Mouse (Mus musculus): Measurements from ENCODE around the gene Grwd1. TPM values are rescaled to one million over a fixed set of nuclear protein-coding genes. Genes with fewer than 3 reads are reported as not detected.
A peak's percentile ranks its signal among the peaks of the same experiment; 100 is the strongest.

The Grwd1 gene
- polyA plus RNA-seq, 1 experiment from 2014 or later: 71.6 TPM

DNA sequence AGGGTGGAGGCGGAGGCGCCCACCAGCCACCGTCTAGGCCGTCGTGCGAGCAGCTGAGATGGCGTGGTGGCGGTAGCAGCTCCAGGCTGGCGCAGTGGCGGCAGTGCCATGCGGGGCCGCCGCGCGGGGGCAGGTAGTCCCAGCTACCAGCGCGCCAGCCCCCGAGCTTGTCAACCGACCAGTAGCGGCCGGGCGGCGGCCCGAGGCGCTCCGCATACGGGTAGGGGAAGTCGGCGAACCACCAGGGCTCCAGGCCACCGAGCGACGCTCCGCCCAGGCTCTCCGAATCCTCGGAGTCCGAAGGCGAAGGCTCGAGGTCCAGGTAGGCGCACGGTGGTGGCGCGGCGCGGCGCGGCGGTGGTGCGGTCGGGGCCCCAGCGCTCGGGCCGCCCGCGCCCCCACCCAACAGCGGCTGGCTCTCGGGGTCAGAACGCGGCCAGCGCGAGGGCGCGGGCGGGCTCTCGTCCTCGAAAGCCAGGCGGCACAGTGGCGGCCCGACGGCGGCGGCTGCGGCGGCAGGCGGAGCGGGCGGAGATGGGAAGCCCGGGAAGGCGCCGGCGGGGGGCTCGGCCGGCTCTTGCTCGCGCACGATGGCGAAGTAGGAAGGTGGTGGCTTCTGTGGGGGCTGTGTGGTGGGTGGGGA is 2.5 kb upstream of the Grwd1 start:
- peaks cover 13% of the 10 kb centered on the region for H3K36me3 ChIP-seq
- H3K9ac ChIP-seq: peak overlapping the region; percentile 62
- WGBS: under 1% methylated on average over 76 of the region's 86 CpGs
- peak overlapping the region; percentile 49 for H3K4me3 ChIP-seq
- H3K9me3 ChIP-seq: no peaks in the 10 kb centered on the region; the same call in 1 of the 2 replicates
- H3K27ac ChIP-seq: no peak overlapping the region
- peaks cover 28% of the 10 kb centered on the region for H3K4me1 ChIP-seq
- H3K4me2 ChIP-seq (replicated peaks): peak overlapping the region; percentile 66
- ATAC-seq (ENCODE audit: low FRiP score, low read depth): no peak
- H3K27me3 ChIP-seq: peaks cover 69% of the 10 kb centered on the region

DNA sequence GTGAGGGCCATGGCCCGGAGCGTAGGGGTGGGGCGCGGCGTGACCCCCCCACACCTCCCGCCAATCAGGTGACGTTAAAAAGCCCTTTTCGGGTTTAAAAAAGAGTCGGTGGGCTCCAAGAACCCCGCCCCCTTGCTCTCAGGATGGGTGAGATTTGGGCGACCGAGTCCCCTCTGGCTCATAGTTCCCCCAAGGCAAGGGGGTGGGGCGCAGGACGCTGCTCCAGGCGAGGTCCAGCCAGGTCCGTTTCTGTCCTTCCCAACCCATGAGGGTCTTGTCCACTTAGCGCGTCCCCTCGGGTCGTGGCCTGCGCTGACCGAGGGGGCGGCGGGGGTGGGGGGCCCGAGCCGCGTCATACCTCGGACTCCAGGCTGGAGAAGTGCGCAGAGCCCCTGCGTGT is 1.7 kb upstream of the Grwd1 start:
- Histone ChIP-seq H3K4me1 (peaks cover 28% of the 10 kb centered on the region), H3K4me3 (peak overlapping the region; percentile 49), H3K27ac (no peak overlapping the region), H3K27me3 (peaks cover 63% of the 10 kb centered on the region), H3K36me3 (peaks cover 21% of the 10 kb centered on the region), H3K4me2 (replicated peaks) (peak overlapping the region; percentile 66), H3K9me3 (no peaks in the 10 kb centered on the region; the same call in 1 of the 2 replicates), H3K9ac (peak overlapping the region; percentile 62)
- WGBS: 10% methylated on average over 30 of the region's 30 CpGs
- ATAC-seq (ENCODE audit: low FRiP score, low read depth): no peak

DNA sequence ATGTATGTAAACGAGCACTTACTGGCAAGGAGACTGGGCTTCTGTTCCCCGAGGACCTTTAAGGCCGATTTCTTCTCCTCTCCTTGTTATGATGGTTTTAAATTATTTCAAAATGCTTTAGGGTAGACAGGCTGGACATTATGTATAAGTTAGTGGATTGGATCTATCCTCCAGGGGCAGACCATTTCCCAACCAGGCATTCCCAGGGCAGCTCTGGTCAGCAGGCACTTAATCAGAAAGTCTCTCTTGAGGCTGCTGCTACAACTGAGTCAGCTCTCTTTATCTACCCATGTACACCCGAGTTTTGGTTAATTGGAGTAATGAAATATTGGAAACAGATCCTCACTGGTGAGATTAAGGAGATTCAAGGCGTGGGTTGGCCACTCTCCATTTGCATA is 383 bp upstream of the Grwd1 start:
- Histone ChIP-seq H3K9ac (no peak overlapping the region), H3K27me3 (peaks cover 51% of the 10 kb centered on the region)

DNA sequence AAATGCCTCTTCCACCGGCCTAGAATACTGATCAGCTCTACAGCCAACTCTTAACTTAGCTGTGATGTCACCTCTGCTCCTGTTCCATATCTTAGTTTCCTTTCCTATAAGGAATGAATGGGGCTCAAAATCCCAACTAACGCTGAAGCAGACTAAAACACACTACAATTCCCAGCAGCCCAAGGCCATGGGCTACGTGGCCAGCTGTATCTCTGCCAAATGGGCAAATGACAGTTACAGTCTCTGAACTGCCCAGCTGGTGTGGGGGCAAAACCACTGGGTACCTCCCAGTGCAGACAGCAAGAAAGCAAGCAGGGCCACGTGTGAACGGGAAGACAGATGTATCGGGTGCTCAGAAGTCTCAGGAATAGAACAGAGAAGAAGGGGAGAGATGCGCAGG is 4.1 kb downstream of the Grwd1 start:
- Histone ChIP-seq H3K4me3 (no peak overlapping the region), H3K36me3 (peaks cover 68% of the 10 kb centered on the region), H3K27ac (no peak overlapping the region), H3K4me2 (replicated peaks) (no peak overlapping the region), H3K4me1 (peaks cover 10% of the 10 kb centered on the region), H3K9me3 (no peaks in the 10 kb centered on the region), H3K27me3 (peaks cover 7% of the 10 kb centered on the region), H3K9ac (no peak overlapping the region)
- WGBS: 93% methylated on average over 7 of the region's 7 CpGs
- ATAC-seq (ENCODE audit: low FRiP score, low read depth): no peak

More for the DNA sequence above, 383 bp upstream of the Grwd1 start:
- Histone ChIP-seq H3K4me2 (replicated peaks) (peak overlapping the region; percentile 90), H3K4me1 (peaks cover 28% of the 10 kb centered on the region), H3K4me3 (peak overlapping the region; percentile 93), H3K9me3 (no peaks in the 10 kb centered on the region), H3K27ac (no peak overlapping the region), H3K36me3 (peaks cover 33% of the 10 kb centered on the region)
- 16% methylated on average over 5 of the region's 5 CpGs for WGBS
- ATAC-seq (ENCODE audit: low FRiP score, low read depth): no peak

DNA sequence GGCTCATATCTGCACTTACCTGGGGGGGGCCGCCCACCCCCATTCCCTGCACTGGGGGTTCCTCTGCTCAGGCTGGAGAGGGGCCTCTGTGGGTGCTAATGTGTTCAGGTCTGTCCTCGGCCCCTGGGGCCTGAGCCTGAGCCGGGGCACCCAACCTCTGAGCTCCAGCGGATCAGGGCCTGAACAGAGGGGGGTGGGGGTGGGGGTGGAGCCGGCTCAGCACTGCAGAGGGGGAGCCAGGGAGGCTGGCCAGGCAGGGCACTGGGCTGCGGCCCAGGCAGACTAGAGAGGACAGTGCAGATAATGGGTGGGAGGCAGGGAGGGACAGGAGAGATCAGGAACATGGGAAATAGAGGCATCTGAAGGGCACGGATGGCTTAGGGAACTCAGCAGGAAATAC is 6.1 kb downstream of the Grwd1 start, which contains the start of gene Kcnj14:
TSS of gene Kcnj14 (minus strand) at position 185 of the 400 bp plus-strand sequence.
- H3K9ac ChIP-seq: no peak within 1 kb of the TSS
- H3K27ac ChIP-seq: no peak within 1 kb of the TSS
- peaks cover 68% of the 10 kb centered on the region for H3K36me3 ChIP-seq
- peaks cover 3% of the 10 kb centered on the region for H3K4me1 ChIP-seq
- no peak for ATAC-seq (ENCODE audit: low FRiP score, low read depth)
- no peak within 1 kb of the TSS for H3K4me3 ChIP-seq
- H3K27me3 ChIP-seq: peaks cover 8% of the 10 kb centered on the region
- 72% methylated on average over 7 of the region's 7 CpGs for WGBS
- H3K9me3 ChIP-seq: no peaks in the 10 kb centered on the region
- no peak within 1 kb of the TSS for H3K4me2 ChIP-seq (replicated peaks)

DNA sequence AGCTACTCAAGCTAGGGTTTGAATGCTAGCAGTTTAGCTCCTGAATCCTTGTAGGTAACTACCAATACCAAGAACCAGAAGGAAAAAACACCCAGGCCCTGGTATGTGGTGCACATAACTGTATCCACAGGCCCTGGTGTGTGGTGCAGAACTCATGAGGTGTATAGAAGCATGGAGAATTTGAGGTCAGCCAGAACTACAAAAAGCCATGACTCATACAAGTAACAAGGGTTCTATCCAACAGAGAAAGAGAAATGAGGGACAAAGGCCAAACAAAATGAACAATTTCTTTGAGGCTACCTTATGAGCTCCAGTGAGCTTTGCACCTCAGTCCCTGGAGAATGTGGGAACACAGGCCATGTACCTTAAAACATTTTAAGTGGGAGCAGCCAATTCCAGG is 9.8 kb downstream of the Grwd1 start:
- no peak overlapping the region for H3K4me2 ChIP-seq (replicated peaks)
- H3K9ac ChIP-seq: no peak overlapping the region
- ATAC-seq (ENCODE audit: low FRiP score, low read depth): no peak
- H3K27ac ChIP-seq: no peak overlapping the region
- no peak overlapping the region for H3K4me3 ChIP-seq
- no peaks in the 10 kb centered on the region; the same call in 1 of the 2 replicates for H3K4me1 ChIP-seq
- H3K9me3 ChIP-seq: no peaks in the 10 kb centered on the region
- H3K36me3 ChIP-seq: peaks cover 33% of the 10 kb centered on the region
- H3K27me3 ChIP-seq: peaks cover 18% of the 10 kb centered on the region

DNA sequence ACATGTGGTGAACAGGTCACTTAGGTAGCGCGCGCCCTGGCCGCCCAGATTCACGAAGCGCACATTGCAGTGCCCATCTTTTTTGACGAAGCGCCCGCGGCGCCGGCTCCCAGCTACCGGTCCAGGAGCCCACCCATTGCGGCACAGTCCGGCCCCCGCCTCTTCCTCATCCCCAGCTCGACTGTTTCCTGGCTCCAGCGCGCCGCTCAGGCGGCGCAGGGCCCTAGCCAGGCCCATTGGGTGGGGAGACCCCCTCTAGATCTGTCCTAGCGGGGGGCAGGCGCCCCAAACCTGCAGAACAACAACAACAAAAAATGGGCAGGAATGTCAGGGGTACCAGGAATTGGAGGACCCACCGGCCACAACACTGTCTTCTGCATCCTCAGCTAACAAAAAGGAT is 10.9 kb downstream of the Grwd1 start:
- H3K4me2 ChIP-seq (replicated peaks): peak overlapping the region; percentile 50
- no peaks in the 10 kb centered on the region for H3K9me3 ChIP-seq
- H3K9ac ChIP-seq: peak overlapping the region; percentile 45
- H3K36me3 ChIP-seq: peaks cover 22% of the 10 kb centered on the region
- peaks cover 9% of the 10 kb centered on the region for H3K4me1 ChIP-seq
- peak overlapping the region; percentile 23 for H3K4me3 ChIP-seq
- no peak for ATAC-seq (ENCODE audit: low FRiP score, low read depth)
- 11% methylated on average over 25 of the region's 25 CpGs for WGBS
- peaks cover 18% of the 10 kb centered on the region for H3K27me3 ChIP-seq
- H3K27ac ChIP-seq: no peak overlapping the region

DNA sequence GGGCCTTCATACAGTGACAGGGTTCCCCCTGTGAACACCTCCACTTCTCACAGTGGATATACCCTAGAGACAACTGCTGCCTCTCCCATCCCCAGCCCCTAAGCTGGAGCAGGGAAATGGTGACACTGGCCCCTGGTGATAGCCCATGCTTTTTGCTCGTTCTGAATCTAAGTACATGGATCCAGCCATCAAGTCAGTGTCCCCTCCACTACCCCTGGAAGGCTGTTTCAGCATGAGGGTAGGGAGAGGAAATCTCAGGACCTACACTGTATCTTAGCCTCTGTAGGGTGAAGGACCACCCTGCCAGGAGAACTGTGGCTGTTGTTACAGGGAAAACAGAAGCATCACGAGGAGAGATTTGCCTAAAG is 14.8 kb downstream of the Grwd1 start:
- ATAC-seq (ENCODE audit: low FRiP score, low read depth): no peak
- H3K4me1 ChIP-seq: peaks cover 26% of the 10 kb centered on the region

DNA sequence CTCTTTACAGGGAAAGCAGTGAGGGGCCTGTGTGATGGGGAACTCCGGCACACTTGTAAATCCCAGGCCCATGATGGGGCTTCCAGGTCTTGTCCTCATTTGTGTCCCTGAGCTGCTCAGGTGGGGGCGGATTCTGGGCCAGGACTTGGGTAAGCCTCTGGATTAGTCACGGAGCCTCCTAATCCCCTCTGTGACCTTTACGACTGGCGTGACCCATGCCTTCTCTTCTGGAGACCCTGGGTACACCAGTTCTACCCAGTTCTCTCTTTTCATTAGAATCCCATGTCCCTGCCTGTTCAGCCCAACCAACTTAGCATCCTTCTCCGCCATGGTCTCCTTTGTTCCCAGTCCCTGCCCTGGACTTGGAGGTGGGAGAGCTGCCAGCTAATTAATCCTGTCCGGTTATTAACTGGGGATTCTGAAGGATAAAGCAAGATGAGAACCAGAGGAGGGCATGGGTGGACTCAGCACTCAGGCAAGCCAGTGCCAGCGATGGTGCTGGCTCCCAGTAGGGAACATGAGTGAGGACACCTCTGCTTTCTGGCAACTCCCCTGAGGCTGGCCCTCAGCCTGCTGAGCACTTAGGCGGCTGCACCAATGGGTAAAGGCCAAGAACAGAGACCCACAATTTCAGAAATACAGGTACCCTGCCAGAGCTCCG is 15.3 kb downstream of the Grwd1 start:
- Histone ChIP-seq H3K9me3 (no peaks in the 10 kb centered on the region), H3K9ac (peak overlapping the region; percentile 27; the same call in 1 of the 2 replicates), H3K4me3 (no peak overlapping the region), H3K27me3 (peaks cover 16% of the 10 kb centered on the region), H3K4me1 (peaks cover 26% of the 10 kb centered on the region), H3K27ac (peak overlapping the region; percentile 28; the same call in 1 of the 2 replicates), H3K36me3 (peaks cover 26% of the 10 kb centered on the region), H3K4me2 (replicated peaks) (peak overlapping the region; percentile 60)
- WGBS: 46% methylated on average over 10 of the region's 10 CpGs
- no peak for ATAC-seq (ENCODE audit: low FRiP score, low read depth)

More for the DNA sequence above, 14.8 kb downstream of the Grwd1 start:
- H3K27ac ChIP-seq: no peak overlapping the region
- H3K4me2 ChIP-seq (replicated peaks): no peak overlapping the region
- 45% methylated on average over 2 of the region's 2 CpGs for WGBS
- H3K9ac ChIP-seq: peak overlapping the region; percentile 19; the same call in 1 of the 2 replicates
- H3K27me3 ChIP-seq: peaks cover 18% of the 10 kb centered on the region
- no peak overlapping the region for H3K4me3 ChIP-seq
- H3K36me3 ChIP-seq: peaks cover 21% of the 10 kb centered on the region
- no peaks in the 10 kb centered on the region for H3K9me3 ChIP-seq

DNA sequence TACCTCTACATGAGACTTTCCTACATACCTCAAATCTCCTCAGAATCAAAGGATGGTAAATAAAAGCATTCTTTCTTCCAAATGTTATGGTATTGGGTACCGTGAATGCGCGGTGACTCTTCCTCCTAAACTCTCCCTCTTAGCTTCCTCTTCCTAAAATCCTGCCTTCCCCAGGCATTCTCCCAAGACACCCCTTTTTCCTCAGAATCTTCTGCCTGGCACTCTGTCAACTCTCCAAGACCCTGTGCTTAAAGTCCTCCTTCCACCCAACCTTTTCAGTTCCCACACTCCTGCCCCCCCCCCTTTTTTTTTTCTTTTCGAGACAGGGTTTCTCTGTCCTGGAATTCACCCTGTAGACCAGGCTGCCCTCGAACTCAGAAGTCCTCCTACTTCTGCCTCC is 15.9 kb downstream of the Grwd1 start:
- 8% methylated on average over 5 of the region's 5 CpGs for WGBS
- H3K27me3 ChIP-seq: peaks cover 11% of the 10 kb centered on the region
- peak overlapping the region; percentile 60 for H3K4me2 ChIP-seq (replicated peaks)
- peaks cover 26% of the 10 kb centered on the region for H3K4me1 ChIP-seq
- no peaks in the 10 kb centered on the region for H3K9me3 ChIP-seq
- peak overlapping the region; percentile 31 for H3K4me3 ChIP-seq
- H3K9ac ChIP-seq: 0 out of 2 replicates have a peak overlapping the region, but pooled peaks have one; percentile 27
- peaks cover 32% of the 10 kb centered on the region for H3K36me3 ChIP-seq
- peak overlapping the region; percentile 28; the same call in 1 of the 2 replicates for H3K27ac ChIP-seq
- ATAC-seq (ENCODE audit: low FRiP score, low read depth): no peak

DNA sequence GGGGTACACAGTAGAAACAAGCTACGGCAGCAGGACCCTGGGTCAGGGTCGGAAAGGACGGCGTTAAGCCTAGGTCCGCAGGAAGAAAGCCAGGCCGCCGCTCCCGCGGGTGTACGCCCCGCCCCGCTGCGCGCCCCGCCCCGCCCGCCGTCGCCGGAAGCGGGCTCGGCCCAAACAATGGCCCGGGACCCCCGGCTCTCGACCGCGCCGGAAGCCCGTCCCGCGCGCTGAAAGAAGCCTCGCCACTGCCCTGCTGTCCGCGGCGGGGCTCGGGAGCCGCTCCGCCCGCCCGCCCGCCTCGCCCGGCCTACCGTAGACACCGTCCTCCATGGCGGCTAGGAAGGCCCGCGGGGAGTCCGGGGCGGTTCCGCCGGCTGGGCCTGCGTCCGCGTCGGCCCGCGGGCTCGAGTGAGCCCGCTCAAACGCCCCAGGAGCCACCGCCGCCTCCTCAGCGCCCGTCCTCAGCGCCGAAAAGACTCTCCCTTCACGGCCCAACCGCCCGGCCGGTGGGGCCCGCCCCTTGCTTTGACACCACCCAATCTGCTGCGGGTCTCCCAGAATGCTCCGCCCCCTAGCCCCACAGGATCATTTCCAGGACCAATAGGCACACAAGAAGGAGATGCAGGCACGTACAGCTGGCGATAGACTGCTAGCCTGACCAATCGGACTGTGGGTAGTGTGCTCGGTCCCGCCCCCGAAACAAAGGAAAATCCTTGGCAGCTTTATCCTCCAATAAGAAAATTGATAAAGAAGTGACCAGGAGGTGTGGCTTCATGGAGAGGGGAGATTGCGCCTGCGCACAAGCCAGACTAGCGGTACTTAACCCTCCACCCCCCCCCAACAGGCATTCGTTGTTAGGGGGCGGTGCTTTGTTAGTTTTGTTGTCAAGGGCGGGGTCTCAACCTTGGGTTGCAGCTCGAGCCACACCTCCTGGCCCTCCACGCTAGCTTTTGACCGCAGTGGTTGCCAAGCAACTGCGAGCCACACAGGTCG is 16.7 kb downstream of the Grwd1 start, which contains the start of gene Cyth2:
TSS of gene Cyth2 (minus strand) at position 795 of the 993 bp plus-strand sequence.
- under 1% methylated on average over 81 of the region's 92 CpGs for WGBS
- ATAC-seq (ENCODE audit: low FRiP score, low read depth): peak; percentile 99
- Histone ChIP-seq H3K27ac (peak within 1 kb of the TSS; percentile 100), H3K4me3 (peak within 1 kb of the TSS; percentile 92), H3K9ac (peak within 1 kb of the TSS; percentile 99), H3K36me3 (peaks cover 39% of the 10 kb centered on the region), H3K9me3 (no peaks in the 10 kb centered on the region), H3K27me3 (peaks cover 9% of the 10 kb centered on the region), H3K4me1 (peaks cover 26% of the 10 kb centered on the region), H3K4me2 (replicated peaks) (peak within 1 kb of the TSS; percentile 91)

All from limb, embryonic 13.5 days (tissue).